Mouse (Mus musculus) bone marrow, adult 2 months (tissue): ENCODE measurements around the gene Jaml.

ENCODE experiments used
- CTCF ChIP-seq: fragments of 200-500 bp; IDR thresholded peaks from 2 replicates; pipeline ENCODE4 v1.5.1; 2011; ENCODE audit warnings: low read length, control low read depth; ENCODE audit not compliant: control insufficient read depth, insufficient read depth
- POLR2A ChIP-seq: fragments of 200-500 bp; IDR thresholded peaks from 2 replicates; pipeline ENCODE4 v1.6.1; 2011; ENCODE audit warnings: low read depth, mild to moderate bottlenecking, control low read depth, low read length, borderline replicate concordance; ENCODE audit not compliant: control insufficient read depth

GRCm38 (mm10) chr9:45125211-45125610 is 46.2 kb downstream of the Jaml start:
- TF ChIP-seq CTCF: no peak
- TF ChIP-seq POLR2A: no peak
